Mouse (Mus musculus) erythroblast, embryonic 14.5 days (primary cell): ENCODE results near the gene Lmod3. TPM values are rescaled to one million over a fixed set of nuclear protein-coding genes. Genes with fewer than 3 reads are reported as not detected.
A peak's percentile ranks its signal among the peaks of the same experiment; 100 is the strongest.

Experiments
- H3K27me3 ChIP-seq: 2 replicates; pipeline ENCODE4 v1.6.1; 2012; ENCODE audit warnings: inconsistent platforms; ENCODE audit not compliant: control insufficient read depth
- H3K36me3 ChIP-seq: 2 replicates; pipeline ENCODE4 v1.6.1; 2012; ENCODE audit warnings: mild to moderate bottlenecking, inconsistent platforms; ENCODE audit not compliant: control insufficient read depth
- H3K4me1 ChIP-seq: 2 replicates; pipeline ENCODE4 v1.6.1; 2012; ENCODE audit warnings: inconsistent platforms; ENCODE audit not compliant: control insufficient read depth
- H3K4me3 ChIP-seq: replicated peaks from 2 replicates; pipeline ENCODE3; 2012; ENCODE audit warnings: moderate library complexity, mild to moderate bottlenecking, inconsistent platforms
- H3K9me3 ChIP-seq: 2 replicates; pipeline ENCODE4 v1.6.1; 2012; ENCODE audit warnings: low read length, inconsistent platforms, mixed read lengths; ENCODE audit not compliant: control insufficient read depth
- GATA1 ChIP-seq: IDR thresholded peaks from 2 replicates; pipeline ENCODE4 v1.6.1; 2012; ENCODE audit warnings: low read length, inconsistent platforms, mixed read lengths
- TAL1 ChIP-seq: IDR thresholded peaks from 3 replicates; pipeline ENCODE4 v1.6.1; 2012; ENCODE audit warnings: low read length, inconsistent platforms, mixed read lengths
- polyA plus RNA-seq: library from polyadenylated mRNA; stranded (reverse); fragments of >175 nt; gene quantifications from 2 replicates; pipeline ENCODE4 v1.2.3, GENCODE M21; 2012

Gene Lmod3
- polyA plus RNA-seq, 1 experiment: not detected

GRCm38 (mm10) chr6:97222931-97223467, 29.6 kb downstream of the Lmod3 start:
- Histone ChIP-seq H3K36me3 (peaks cover 50% of the 10 kb centered on the region), H3K27me3 (no peaks in the 10 kb centered on the region), H3K4me1 (peaks cover 41% of the 10 kb centered on the region), H3K9me3 (no peaks in the 10 kb centered on the region), H3K4me3 (no peak overlapping the region)
- TF ChIP-seq GATA1 (no peak), TAL1 (no peak)

DNA sequence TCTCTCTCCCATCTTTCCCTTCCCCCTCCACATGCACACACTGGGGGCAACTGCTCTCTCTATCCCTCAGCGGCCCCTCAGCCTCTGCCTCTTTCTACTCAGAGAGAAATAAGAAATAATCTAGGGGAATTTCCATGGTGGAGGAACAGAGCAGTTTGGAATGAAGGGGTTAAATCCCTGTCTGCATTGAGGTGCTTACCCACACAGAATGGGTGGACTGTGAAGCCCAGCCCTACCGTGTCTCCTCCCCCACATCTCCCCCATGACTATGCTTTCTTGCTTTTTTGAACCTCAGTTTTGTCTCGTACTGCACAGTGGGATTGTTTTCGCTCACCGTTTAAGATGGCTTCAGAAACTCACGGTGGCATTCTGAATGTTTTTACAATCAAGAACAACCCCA, 30.2 kb downstream of the Lmod3 start:
- H3K4me1 ChIP-seq: peaks cover 41% of the 10 kb centered on the region
- H3K27me3 ChIP-seq: no peaks in the 10 kb centered on the region
- peaks cover 47% of the 10 kb centered on the region for H3K36me3 ChIP-seq
- H3K9me3 ChIP-seq: no peaks in the 10 kb centered on the region
- TF ChIP-seq TAL1: no peak
- H3K4me3 ChIP-seq: no peak overlapping the region

- TF ChIP-seq TAL1: no peak
- no peak for TF ChIP-seq GATA1
- Histone ChIP-seq H3K36me3 (peaks cover 39% of the 10 kb centered on the region), H3K4me3 (no peak overlapping the region), H3K27me3 (no peaks in the 10 kb centered on the region), H3K4me1 (peaks cover 41% of the 10 kb centered on the region), H3K9me3 (no peaks in the 10 kb centered on the region)
Measured at GRCm38 (mm10) chr6:97221205-97222025, 31.1 kb downstream of the Lmod3 start.

DNA sequence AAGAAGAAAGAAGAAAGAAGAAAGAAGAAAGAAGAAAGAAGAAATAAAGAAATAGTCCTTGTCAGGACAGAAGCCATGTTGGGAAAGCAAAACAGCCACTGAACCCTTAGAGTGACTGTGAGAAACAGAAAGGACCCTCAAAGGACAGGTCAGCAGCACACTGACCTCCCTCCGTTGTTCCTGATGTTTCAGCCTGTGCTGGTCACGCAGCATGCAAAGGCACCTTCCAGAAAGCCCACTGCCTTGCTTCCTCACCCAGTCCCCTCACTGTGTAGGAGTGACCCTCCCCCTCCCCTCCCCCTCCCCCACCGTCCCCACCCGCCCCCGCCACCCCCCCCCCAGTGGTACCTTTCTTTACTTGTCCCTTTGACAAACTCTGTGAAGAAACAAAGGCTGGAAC, 31.9 kb downstream of the Lmod3 start:
- no peaks in the 10 kb centered on the region for H3K27me3 ChIP-seq
- no peak for TF ChIP-seq GATA1
- TF ChIP-seq TAL1: no peak
- peaks cover 37% of the 10 kb centered on the region for H3K36me3 ChIP-seq
- peaks cover 40% of the 10 kb centered on the region for H3K4me1 ChIP-seq
- no peaks in the 10 kb centered on the region for H3K9me3 ChIP-seq
- H3K4me3 ChIP-seq: no peak overlapping the region

- Histone ChIP-seq H3K4me3 (no peak overlapping the region), H3K36me3 (peaks cover 42% of the 10 kb centered on the region), H3K27me3 (no peaks in the 10 kb centered on the region), H3K4me1 (peaks cover 52% of the 10 kb centered on the region), H3K9me3 (no peaks in the 10 kb centered on the region)
- TF ChIP-seq TAL1 (no peak), GATA1 (no peak)
Measured at GRCm38 (mm10) chr6:97216154-97216821, 36.3 kb downstream of the Lmod3 start.

- no peaks in the 10 kb centered on the region for H3K9me3 ChIP-seq
- H3K4me1 ChIP-seq: peaks cover 75% of the 10 kb centered on the region
- peaks cover 28% of the 10 kb centered on the region for H3K36me3 ChIP-seq
- no peak for TF ChIP-seq GATA1
- TF ChIP-seq TAL1: no peak
- H3K27me3 ChIP-seq: no peaks in the 10 kb centered on the region
- H3K4me3 ChIP-seq: peak overlapping the region; percentile 87
Measured at GRCm38 (mm10) chr6:97211981-97212380, 40.6 kb downstream of the Lmod3 start.

DNA sequence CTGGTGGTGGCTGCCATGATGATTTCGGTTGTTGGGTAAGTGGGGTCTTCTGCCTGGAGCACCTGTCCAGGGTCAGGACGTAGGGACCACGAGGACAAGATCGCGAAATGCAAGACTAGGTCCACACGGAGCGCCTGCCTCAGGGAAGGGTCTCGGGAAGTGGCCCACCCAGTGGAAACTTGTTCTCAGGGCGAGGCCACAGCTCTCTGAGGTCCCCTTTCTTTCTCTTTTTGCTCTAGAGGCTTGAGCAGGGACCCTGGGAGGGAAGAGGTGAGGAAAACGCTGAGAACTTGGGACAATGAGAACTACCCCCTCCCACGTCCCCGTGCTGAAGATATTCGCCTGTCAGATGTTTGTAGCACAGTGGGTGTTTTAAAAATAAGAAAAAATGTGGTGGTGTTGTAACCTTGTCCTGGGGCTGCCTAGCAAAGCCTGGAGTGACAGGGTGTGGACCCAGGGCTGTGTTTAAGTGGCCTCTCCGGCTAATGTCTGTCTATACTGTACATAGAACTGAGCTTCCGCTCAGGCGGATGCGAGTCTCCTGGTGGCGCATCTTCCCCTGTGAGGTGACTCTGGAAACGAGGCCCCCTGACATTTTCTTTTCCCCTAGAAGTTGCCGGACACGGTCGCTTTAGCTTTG, 41.5 kb downstream of the Lmod3 start:
- no peak for TF ChIP-seq TAL1
- no peak for TF ChIP-seq GATA1
- H3K27me3 ChIP-seq: no peaks in the 10 kb centered on the region
- no peaks in the 10 kb centered on the region for H3K9me3 ChIP-seq
- peaks cover 82% of the 10 kb centered on the region for H3K4me1 ChIP-seq
- H3K36me3 ChIP-seq: peaks cover 27% of the 10 kb centered on the region
- peak overlapping the region; percentile 87 for H3K4me3 ChIP-seq

DNA sequence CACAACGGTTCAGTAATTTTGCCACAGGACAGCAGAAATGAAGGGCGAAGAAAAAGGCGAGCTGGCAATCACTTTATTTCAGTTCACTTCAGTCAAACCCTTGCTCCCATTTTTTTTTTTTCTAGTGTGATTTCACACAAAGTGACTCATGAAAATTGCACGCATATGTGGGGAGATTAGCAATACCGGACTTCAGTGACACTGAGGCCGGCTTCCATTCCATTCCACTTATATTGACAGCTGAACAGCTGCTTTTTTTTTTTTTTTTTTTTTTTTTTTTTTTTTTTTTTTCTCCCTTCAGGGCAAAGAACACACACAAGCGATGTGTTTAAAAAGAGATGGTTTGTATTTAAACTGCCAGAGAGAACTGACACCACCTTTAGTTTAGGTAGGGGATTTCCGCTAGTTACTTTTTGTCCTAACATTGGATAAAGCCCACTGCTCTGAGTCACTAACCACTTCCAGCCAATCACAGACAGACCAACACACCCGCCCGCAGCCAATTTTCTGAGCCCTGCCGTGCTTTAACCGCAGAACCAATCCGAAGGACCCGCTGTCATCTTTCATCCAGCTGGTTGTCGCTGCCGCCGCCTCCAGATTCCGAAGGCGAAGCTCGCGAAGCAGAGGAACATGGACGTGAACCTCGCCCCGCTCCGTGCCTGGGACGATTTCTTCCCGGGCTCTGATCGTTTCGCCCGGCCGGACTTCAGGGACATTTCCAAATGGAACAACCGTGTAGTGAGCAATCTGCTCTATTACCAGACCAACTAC, 42.2 kb downstream of the Lmod3 start, which contains the start of gene Arl6ip5:
Arl6ip5 (plus strand) TSS at position 499 of the 771 bp plus-strand sequence.
- H3K36me3 ChIP-seq: peaks cover 20% of the 10 kb centered on the region
- peaks cover 80% of the 10 kb centered on the region for H3K4me1 ChIP-seq
- peak within 1 kb of the TSS; percentile 87 for H3K4me3 ChIP-seq
- H3K9me3 ChIP-seq: no peaks in the 10 kb centered on the region
- H3K27me3 ChIP-seq: no peaks in the 10 kb centered on the region
- TF ChIP-seq GATA1: no peak
- no peak for TF ChIP-seq TAL1
